Mouse (Mus musculus): ENCODE data around the gene Asic4. TPM values are rescaled to one million over a fixed set of nuclear protein-coding genes. Genes with fewer than 3 reads are reported as not detected.

Gene Asic4
- polyA plus RNA-seq, 1 experiment from 2014 or later = 0.76 TPM

DNA sequence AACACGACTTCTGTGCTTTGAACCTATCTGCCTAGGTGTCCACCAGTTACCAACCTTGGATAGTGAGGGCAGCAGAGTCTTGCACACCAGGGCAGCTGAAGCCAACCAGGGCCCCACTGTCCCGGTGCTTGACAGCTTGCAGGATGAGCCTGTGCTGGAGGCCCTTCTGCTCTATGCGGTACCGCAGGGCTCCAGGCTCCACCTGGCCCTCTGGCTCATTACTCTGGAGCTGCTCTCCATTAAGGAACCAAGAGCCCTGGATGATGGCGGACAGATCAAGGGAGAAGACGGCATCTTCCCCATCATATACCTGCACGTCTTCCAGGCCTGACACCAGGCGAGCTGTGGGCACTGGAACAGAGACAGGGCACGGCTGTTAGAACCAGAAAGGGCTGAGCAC is 51.7 kb downstream of the Asic4 start:
- Histone ChIP-seq H3K9ac (ENCODE audit: low read length) (no peak overlapping the region), H3K36me3 (ENCODE audit: control insufficient read depth, insufficient read depth, low read length) (peaks cover 46% of the 10 kb centered on the region), H3K27ac (ENCODE audit: low read depth, low read length) (no peak overlapping the region), H3K4me1 (ENCODE audit: control insufficient read depth, insufficient read depth, low read length) (peaks cover 9% of the 10 kb centered on the region), H3K9me3 (replicated peaks; ENCODE audit: control insufficient read depth, low read length) (no peaks in the 10 kb centered on the region), H3K4me2 (ENCODE audit: low read length) (no peak overlapping the region), H3K27me3 (replicated peaks; ENCODE audit: control insufficient read depth, insufficient read depth, low read length) (no peaks in the 10 kb centered on the region), H3K4me3 (ENCODE audit: low read depth, low read length) (no peak overlapping the region)
- 95% methylated on average over 9 of the region's 9 CpGs for WGBS
- ATAC-seq (no peak), DNase-seq (ENCODE audit: low spot score) (no peak)

DNA sequence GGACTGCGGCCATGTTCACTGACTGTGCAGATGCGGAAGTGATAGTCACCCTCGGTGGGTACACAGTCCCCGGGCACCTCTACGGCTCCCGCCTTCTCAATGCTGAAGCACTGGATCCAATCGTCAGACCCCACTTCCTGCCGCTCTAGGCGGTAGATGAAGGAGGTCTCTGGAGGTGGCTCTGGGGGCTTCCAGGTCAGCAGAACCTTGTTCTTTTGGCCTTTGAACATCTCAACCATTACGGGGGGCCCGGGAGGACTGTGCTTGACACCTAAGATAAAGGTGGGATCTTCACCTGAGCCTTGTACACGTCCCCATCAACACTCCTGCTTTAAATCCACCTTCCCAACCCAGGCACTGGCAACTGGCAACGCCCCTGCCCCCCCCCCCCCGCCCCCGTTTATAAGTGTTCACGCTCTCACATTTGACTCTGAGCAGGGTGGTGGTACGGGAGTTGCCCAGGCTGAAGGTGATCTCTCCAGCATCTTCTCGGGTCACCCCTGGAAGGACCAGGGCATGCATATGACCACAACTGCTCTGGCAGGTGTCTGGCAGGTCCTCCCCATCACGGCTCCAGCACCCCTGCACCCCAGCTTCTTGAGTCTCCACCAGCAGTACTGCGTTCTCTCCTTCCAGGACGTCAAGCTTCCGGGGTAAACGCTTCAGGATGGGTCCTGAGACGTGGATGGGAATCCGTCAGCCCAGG is 52.9 kb downstream of the Asic4 start:
- H3K27ac ChIP-seq (ENCODE audit: low read depth, low read length) = no peak overlapping the region
- H3K4me2 ChIP-seq (ENCODE audit: low read length) = no peak overlapping the region
- no peak for ATAC-seq
- H3K27me3 ChIP-seq (replicated peaks; ENCODE audit: control insufficient read depth, insufficient read depth, low read length) = 0 out of 2 replicates have a peak, but pooled peaks cover 3% of the 10 kb centered on the region
- DNase-seq (ENCODE audit: low spot score) = no peak
- no peaks in the 10 kb centered on the region for H3K9me3 ChIP-seq (replicated peaks; ENCODE audit: control insufficient read depth, low read length)
- no peak overlapping the region for H3K4me3 ChIP-seq (ENCODE audit: low read depth, low read length)
- H3K36me3 ChIP-seq (ENCODE audit: control insufficient read depth, insufficient read depth, low read length) = peaks cover 39% of the 10 kb centered on the region
- 92% methylated on average over 25 of the region's 25 CpGs for WGBS
- H3K4me1 ChIP-seq (ENCODE audit: control insufficient read depth, insufficient read depth, low read length) = peaks cover 9% of the 10 kb centered on the region
- H3K9ac ChIP-seq (ENCODE audit: low read length) = no peak overlapping the region

DNA sequence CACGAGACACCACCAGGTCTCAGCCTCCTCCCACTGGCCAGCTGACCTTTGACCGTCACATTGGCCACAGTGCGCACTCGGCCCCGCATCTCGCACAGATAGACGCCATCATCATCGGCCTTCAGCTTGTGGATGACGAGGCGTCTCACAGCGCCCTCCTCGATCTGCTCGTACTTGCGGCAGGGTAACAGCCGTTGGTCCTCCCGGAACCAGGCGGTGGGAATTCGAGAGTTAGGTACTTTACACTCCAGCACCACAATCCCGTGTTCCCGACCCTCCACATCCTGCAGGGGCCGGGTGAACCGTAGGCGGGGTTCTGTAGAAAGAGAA is 53.4 kb downstream of the Asic4 start:
- H3K27ac ChIP-seq (ENCODE audit: low read depth, low read length) = no peak overlapping the region
- no peak for DNase-seq (ENCODE audit: low spot score)
- peaks cover 34% of the 10 kb centered on the region for H3K36me3 ChIP-seq (ENCODE audit: control insufficient read depth, insufficient read depth, low read length)
- no peak overlapping the region for H3K4me2 ChIP-seq (ENCODE audit: low read length)
- H3K4me1 ChIP-seq (ENCODE audit: control insufficient read depth, insufficient read depth, low read length) = peaks cover 9% of the 10 kb centered on the region
- H3K9ac ChIP-seq (ENCODE audit: low read length) = no peak overlapping the region
- 0 out of 2 replicates have a peak, but pooled peaks cover 4% of the 10 kb centered on the region for H3K27me3 ChIP-seq (replicated peaks; ENCODE audit: control insufficient read depth, insufficient read depth, low read length)
- ATAC-seq = no peak
- WGBS = 71% methylated on average over 23 of the region's 23 CpGs
- H3K4me3 ChIP-seq (ENCODE audit: low read depth, low read length) = no peak overlapping the region
- H3K9me3 ChIP-seq (replicated peaks; ENCODE audit: control insufficient read depth, low read length) = no peaks in the 10 kb centered on the region

DNA sequence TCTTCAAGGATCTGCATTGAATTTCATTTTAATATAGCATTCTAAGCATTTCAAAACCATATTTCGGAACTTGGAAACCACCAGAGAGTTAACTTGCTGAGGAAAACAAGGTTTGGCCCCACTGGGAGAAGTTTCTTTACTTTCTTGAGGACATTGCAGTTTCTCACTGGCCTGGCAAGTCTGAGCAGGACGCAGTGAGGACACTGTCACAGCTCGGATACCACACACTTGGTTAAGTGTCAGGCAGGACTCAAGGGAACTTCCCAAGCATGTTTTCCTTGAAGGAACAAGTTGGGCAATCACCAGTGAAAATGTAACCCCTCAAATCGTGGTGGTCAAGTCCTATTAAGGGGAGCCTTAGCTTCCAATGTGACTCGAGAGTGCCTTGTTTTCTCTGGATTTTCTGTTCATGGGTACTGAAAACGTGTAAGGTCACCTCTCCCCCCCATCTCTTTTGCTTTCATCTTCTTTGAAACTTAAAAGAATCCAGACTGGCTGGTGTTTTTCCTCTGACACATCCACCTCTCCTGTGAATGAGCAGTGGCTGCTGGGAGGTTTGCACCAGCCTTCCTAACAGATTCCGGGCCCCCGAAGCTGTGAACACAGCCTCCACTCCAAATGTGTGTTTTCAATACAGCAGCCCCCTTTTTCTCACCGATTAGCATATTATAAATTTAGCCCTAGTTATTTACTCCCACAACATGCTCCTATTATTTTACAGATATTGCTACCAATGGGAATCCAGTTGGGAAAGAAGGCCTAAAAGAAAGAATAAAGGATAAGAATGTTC is 54.2 kb downstream of the Asic4 start:
- Histone ChIP-seq H3K4me3 (ENCODE audit: low read depth, low read length) (peak overlapping the region; percentile 86), H3K4me1 (ENCODE audit: control insufficient read depth, insufficient read depth, low read length) (peaks cover 9% of the 10 kb centered on the region), H3K9ac (ENCODE audit: low read length) (peak overlapping the region; percentile 97), H3K27me3 (replicated peaks; ENCODE audit: control insufficient read depth, insufficient read depth, low read length) (0 out of 2 replicates have a peak, but pooled peaks cover 4% of the 10 kb centered on the region), H3K36me3 (ENCODE audit: control insufficient read depth, insufficient read depth, low read length) (peaks cover 28% of the 10 kb centered on the region), H3K9me3 (replicated peaks; ENCODE audit: control insufficient read depth, low read length) (no peaks in the 10 kb centered on the region), H3K27ac (ENCODE audit: low read depth, low read length) (no peak overlapping the region), H3K4me2 (ENCODE audit: low read length) (peak overlapping the region; percentile 76)
- ATAC-seq (no peak), DNase-seq (ENCODE audit: low spot score) (no peak)
- 64% methylated on average over 9 of the region's 9 CpGs for WGBS

DNA sequence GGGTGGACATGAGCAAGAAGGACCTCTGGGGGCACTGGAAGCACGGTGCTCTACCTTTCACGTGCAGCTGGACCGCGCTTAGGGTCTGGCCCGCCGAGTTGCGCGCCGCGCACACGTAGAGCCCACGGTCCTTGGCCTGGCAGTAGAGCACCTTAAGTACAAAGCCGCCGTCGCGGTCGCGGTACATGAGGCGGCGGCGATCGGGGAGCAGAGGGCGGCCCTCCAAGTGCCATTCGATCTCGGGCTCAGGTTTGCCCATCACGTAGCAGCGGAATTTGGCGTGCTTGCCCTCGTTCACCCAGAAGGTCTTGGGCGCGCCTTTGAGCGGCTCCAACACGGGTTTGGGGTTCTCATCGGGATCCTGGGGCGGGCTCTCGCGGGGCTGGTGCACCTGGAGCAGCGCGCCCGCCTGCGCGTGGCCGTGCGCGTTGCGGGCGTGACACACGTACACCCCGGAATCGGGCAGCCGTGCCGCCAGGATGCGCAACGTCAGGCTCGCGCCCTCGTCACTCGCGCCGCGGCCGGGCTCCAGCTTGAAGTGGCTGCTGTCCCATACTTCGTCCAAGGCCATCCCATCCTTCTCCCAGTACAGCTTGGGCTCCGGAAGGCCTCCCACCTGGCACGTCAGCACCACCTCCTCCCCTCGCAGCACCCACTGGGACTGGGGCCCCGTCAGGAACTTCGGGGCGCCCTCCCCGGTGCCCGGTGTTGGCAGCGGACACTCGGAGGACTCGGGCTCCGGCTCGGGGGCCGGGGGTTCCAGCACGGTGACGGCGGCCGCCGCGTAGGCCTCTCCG is 55.1 kb downstream of the Asic4 start:
- H3K27me3 ChIP-seq (replicated peaks; ENCODE audit: control insufficient read depth, insufficient read depth, low read length) = 0 out of 2 replicates have a peak, but pooled peaks cover 4% of the 10 kb centered on the region
- peaks cover 9% of the 10 kb centered on the region for H3K4me1 ChIP-seq (ENCODE audit: control insufficient read depth, insufficient read depth, low read length)
- ATAC-seq (peak; percentile 80), DNase-seq (ENCODE audit: low spot score) (peak; percentile 76)
- peak overlapping the region; percentile 79 for H3K27ac ChIP-seq (ENCODE audit: low read depth, low read length)
- H3K4me3 ChIP-seq (ENCODE audit: low read depth, low read length) = peak overlapping the region; percentile 86
- peak overlapping the region; percentile 97 for H3K9ac ChIP-seq (ENCODE audit: low read length)
- H3K4me2 ChIP-seq (ENCODE audit: low read length) = peak overlapping the region; percentile 76
- WGBS = under 1% methylated on average over 84 of the region's 84 CpGs
- H3K36me3 ChIP-seq (ENCODE audit: control insufficient read depth, insufficient read depth, low read length) = peaks cover 19% of the 10 kb centered on the region
- H3K9me3 ChIP-seq (replicated peaks; ENCODE audit: control insufficient read depth, low read length) = no peaks in the 10 kb centered on the region

DNA sequence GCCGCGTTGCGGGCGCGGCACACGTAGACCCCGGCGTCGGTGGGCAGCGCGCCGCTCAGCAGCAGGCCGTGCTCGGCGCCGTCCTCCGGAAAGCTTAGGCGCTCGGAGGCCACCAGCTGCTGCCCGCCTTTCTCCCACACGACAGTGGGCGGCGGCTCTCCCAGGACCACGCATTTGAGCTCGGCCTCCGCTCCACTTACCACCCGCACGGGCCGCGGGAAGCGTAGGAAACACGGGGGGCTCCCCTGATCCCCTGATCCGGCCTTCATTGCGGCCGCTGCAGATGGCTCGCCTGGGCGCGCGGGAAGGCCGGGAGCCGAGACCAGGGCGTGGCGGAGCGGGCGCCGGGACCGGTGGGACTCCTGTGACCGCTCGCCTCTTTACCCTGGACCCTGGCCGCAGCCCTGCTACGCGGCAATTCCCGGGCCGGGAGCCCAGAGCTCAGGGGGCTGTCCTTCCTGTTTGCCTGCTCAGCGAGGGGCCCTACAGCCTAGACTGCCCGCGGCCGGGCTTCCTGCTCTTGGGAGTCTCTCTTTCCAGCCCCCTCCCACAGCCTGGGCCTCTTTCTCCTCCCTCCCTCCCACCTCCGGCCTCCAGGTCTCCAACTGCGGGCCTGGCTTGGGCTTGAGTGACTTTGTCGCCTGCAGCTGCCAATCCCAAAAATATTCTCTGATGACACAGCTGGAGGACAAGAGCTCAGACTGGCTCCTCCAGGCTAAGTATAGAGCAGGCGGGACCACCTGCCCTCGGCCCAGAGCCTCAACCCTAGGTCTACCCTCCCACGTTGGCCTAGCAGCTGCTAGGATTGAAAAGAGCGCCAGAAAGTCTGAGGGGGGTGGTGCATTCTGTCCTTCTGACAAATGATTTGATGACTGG is 56.0 kb downstream of the Asic4 start, which contains the start of gene Obsl1:
TSS of gene Obsl1 (minus strand) at position 497 of the 876 bp plus-strand sequence.
- DNase-seq (ENCODE audit: low spot score) = peak; percentile 75
- ATAC-seq = peak; percentile 82
- Histone ChIP-seq H3K4me1 (ENCODE audit: control insufficient read depth, insufficient read depth, low read length) (peaks cover 9% of the 10 kb centered on the region), H3K4me3 (ENCODE audit: low read depth, low read length) (peak within 1 kb of the TSS; percentile 86), H3K27ac (ENCODE audit: low read depth, low read length) (peak within 1 kb of the TSS; percentile 79), H3K9ac (ENCODE audit: low read length) (peak within 1 kb of the TSS; percentile 97), H3K4me2 (ENCODE audit: low read length) (peak within 1 kb of the TSS; percentile 76), H3K27me3 (replicated peaks; ENCODE audit: control insufficient read depth, insufficient read depth, low read length) (0 out of 2 replicates have a peak, but pooled peaks cover 4% of the 10 kb centered on the region), H3K36me3 (ENCODE audit: control insufficient read depth, insufficient read depth, low read length) (peaks cover 13% of the 10 kb centered on the region), H3K9me3 (replicated peaks; ENCODE audit: control insufficient read depth, low read length) (no peaks in the 10 kb centered on the region)
- under 1% methylated on average over 49 of the region's 65 CpGs for WGBS

DNA sequence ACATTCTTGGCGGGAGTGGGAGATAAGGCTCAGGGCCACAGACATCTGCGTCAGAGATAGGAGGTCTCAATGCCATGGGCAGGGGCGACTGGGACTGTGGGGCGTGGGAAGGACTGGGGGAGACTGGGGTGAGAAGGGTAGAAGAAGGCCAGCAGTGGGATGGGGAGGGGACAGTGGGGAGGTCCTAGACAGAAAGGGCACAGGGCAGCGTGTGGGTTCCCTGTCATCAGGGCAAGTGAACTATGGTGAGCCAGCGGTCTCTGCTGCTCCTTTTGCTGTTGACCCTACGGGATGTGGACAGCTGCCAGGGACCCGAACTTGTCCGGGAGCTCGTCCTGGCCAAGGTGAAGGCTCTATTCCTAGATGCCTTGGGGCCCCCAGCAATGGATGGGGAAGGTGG is 56.8 kb downstream of the Asic4 start, which contains the start of gene Inha:
TSS of gene Inha (plus strand) at position 72 of the 400 bp plus-strand sequence.
- DNase-seq (ENCODE audit: low spot score) = no peak
- 83% methylated on average over 10 of the region's 10 CpGs for WGBS
- Histone ChIP-seq H3K4me3 (ENCODE audit: low read depth, low read length) (peak within 1 kb of the TSS; percentile 86), H3K4me1 (ENCODE audit: control insufficient read depth, insufficient read depth, low read length) (peaks cover 9% of the 10 kb centered on the region), H3K9ac (ENCODE audit: low read length) (peak within 1 kb of the TSS; percentile 97), H3K4me2 (ENCODE audit: low read length) (peak within 1 kb of the TSS; percentile 76), H3K36me3 (ENCODE audit: control insufficient read depth, insufficient read depth, low read length) (peaks cover 6% of the 10 kb centered on the region), H3K27me3 (replicated peaks; ENCODE audit: control insufficient read depth, insufficient read depth, low read length) (0 out of 2 replicates have a peak, but pooled peaks cover 4% of the 10 kb centered on the region), H3K9me3 (replicated peaks; ENCODE audit: control insufficient read depth, low read length) (no peaks in the 10 kb centered on the region), H3K27ac (ENCODE audit: low read depth, low read length) (peak within 1 kb of the TSS; percentile 79)
- ATAC-seq = no peak

DNA sequence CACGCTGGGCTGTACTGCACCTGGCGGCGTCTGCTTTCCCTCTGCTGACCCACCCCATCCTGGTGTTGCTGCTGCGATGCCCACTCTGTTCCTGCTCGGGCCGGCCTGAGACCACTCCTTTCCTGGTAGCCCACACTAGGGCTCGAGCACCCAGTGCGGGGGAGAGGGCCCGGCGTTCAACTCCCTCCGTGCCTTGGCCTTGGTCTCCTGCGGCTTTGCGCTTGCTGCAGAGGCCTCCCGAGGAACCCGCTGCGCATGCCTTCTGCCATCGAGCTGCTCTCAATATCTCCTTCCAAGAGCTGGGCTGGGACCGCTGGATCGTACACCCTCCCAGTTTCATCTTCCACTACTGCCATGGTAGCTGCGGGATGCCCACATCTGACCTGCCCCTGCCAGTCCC is 59.4 kb downstream of the Asic4 start:
- H3K36me3 ChIP-seq (ENCODE audit: control insufficient read depth, insufficient read depth, low read length) = no peaks in the 10 kb centered on the region
- ATAC-seq = no peak
- 0 out of 2 replicates have a peak, but pooled peaks cover 4% of the 10 kb centered on the region for H3K27me3 ChIP-seq (replicated peaks; ENCODE audit: control insufficient read depth, insufficient read depth, low read length)
- DNase-seq (ENCODE audit: low spot score) = no peak
- H3K4me1 ChIP-seq (ENCODE audit: control insufficient read depth, insufficient read depth, low read length) = peaks cover 3% of the 10 kb centered on the region
- no peaks in the 10 kb centered on the region for H3K9me3 ChIP-seq (replicated peaks; ENCODE audit: control insufficient read depth, low read length)
- H3K4me2 ChIP-seq (ENCODE audit: low read length) = no peak overlapping the region
- no peak overlapping the region for H3K9ac ChIP-seq (ENCODE audit: low read length)
- no peak overlapping the region for H3K4me3 ChIP-seq (ENCODE audit: low read depth, low read length)
- WGBS = 59% methylated on average over 20 of the region's 20 CpGs
- H3K27ac ChIP-seq (ENCODE audit: low read depth, low read length) = no peak overlapping the region

Measured in forebrain, embryonic 14.5 days (tissue).